Mouse (Mus musculus): Measurements from ENCODE around the gene Olfr694.

GRCm38 (mm10) chr7:106635560-106635959 lies 56.1 kb downstream of the Olfr694 start:
- TF ChIP-seq CTCF (conservative IDR thresholded peaks at IDR 0.05; ENCODE audit: low read length) (no peak), NANOG (IDR thresholded peaks at IDR 0.05; ENCODE audit: borderline replicate concordance, low read length) (no peak), POU5F1 (IDR thresholded peaks at IDR 0.05; ENCODE audit: borderline replicate concordance, low read length) (no peak)

All from E14TG2a.4 (cell line).